Mouse (Mus musculus) bone marrow macrophage, adult 2 months (primary cell): ENCODE data around the gene Rad51c. TPM values are rescaled to one million over a fixed set of nuclear protein-coding genes. Genes with fewer than 3 reads are reported as not detected.

Experiments used
- H3K27ac ChIP-seq: 2 replicates; pipeline ENCODE4 v1.5.1; 2012; ENCODE audit warnings: low read depth, low read length; ENCODE audit not compliant: insufficient read depth
- H3K4me1 ChIP-seq: 2 replicates; pipeline ENCODE4 v1.6.1; 2012; ENCODE audit warnings: low read length; ENCODE audit not compliant: control insufficient read depth, insufficient read depth
- H3K4me3 ChIP-seq: 2 replicates; pipeline ENCODE4 v1.5.1; 2012; ENCODE audit warnings: mild to moderate bottlenecking, low read length, moderate library complexity; ENCODE audit not compliant: insufficient read depth
- CTCF ChIP-seq: IDR thresholded peaks from 2 replicates; pipeline ENCODE4 v1.5.1; 2012; ENCODE audit warnings: low read depth, mild to moderate bottlenecking, low read length, moderate library complexity
- POLR2A ChIP-seq: IDR thresholded peaks from 2 replicates; pipeline ENCODE4 v1.6.1; 2012; ENCODE audit warnings: mild to moderate bottlenecking, low read depth, low read length, borderline replicate concordance
- polyA plus RNA-seq: library from polyadenylated mRNA; stranded (reverse); fragments of >200 nt; gene quantifications from 2 replicates; pipeline ENCODE4 v1.2.4, GENCODE M21; 2012; ENCODE audit not compliant: missing spikeins, insufficient read depth, insufficient read length

The Rad51c gene
- polyA plus RNA-seq, 1 experiment, result 3.4 TPM

DNA sequence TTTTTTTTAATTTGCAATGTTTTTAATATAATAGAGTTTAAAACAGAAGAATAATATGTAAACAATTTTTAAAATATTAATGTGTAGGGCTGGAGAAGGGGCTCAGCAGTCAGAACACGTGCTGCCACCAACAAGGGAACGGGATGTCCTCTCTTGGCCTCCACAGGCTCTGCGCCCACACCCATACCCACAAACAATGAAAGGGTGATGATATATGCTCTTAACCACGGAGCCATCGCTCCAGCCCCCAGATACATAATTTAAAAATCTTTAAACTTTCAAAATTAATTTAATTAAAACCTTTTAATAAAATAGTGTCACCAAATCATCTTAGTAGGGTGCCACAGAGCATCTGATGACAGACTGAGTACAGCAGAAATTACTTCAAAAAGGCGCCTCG lies 37.7 kb downstream of the Rad51c start:
- Histone ChIP-seq H3K4me3 (no peak overlapping the region), H3K27ac (no peak overlapping the region), H3K4me1 (peaks cover 10% of the 10 kb centered on the region)
- no peak for TF ChIP-seq POLR2A

DNA sequence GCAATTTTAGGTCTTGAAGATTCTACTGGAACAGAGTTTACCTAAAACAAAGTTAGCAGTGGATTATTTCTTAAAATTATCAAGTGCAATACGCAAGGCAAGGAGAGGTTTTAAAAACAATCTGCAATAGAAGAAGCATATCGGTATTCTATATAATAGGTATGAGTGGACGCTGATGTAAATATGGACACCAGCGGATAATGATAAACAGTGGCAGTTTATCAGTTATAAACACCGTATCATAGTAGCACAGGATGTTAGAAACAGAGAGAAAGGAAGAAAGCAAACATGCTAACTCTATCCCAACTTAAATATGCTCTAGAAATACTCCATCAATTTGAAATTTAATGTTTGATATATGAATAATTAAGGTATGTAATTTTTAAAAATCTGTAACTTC lies 39.6 kb downstream of the Rad51c start:
- TF ChIP-seq CTCF (no peak), POLR2A (no peak)
- peaks cover 10% of the 10 kb centered on the region for H3K4me1 ChIP-seq
- no peak overlapping the region for H3K27ac ChIP-seq

GRCm38 (mm10) chr11:87359262-87359612 lies 45.5 kb downstream of the Rad51c start:
- Histone ChIP-seq H3K4me1 (peaks cover 2% of the 10 kb centered on the region), H3K4me3 (peak overlapping the region; percentile 92), H3K27ac (no peak overlapping the region)
- TF ChIP-seq POLR2A, result no peak
- no peak for TF ChIP-seq CTCF

More for the DNA sequence above, 39.6 kb downstream of the Rad51c start:
- no peak overlapping the region for H3K4me3 ChIP-seq

GRCm38 (mm10) chr11:87358331-87359261 lies 46.2 kb downstream of the Rad51c start, which contains the start of gene Ppm1e:
Gene Ppm1e (minus strand): TSS chr11:87359023.
- peaks cover 2% of the 10 kb centered on the region for H3K4me1 ChIP-seq
- no peak within 1 kb of the TSS for H3K27ac ChIP-seq
- TF ChIP-seq POLR2A (no peak), CTCF (no peak)

GRCm38 (mm10) chr11:87357317-87358300 lies 47.1 kb downstream of the Rad51c start:
- Histone ChIP-seq H3K27ac (no peak overlapping the region), H3K4me1 (peaks cover 2% of the 10 kb centered on the region), H3K4me3 (peak overlapping the region; percentile 92)
- TF ChIP-seq CTCF, result no peak
- no peak for TF ChIP-seq POLR2A

More at GRCm38 (mm10) chr11:87358331-87359261, 46.2 kb downstream of the Rad51c start, which contains the start of gene Ppm1e:
- H3K4me3 ChIP-seq, result peak within 1 kb of the TSS; percentile 92

DNA sequence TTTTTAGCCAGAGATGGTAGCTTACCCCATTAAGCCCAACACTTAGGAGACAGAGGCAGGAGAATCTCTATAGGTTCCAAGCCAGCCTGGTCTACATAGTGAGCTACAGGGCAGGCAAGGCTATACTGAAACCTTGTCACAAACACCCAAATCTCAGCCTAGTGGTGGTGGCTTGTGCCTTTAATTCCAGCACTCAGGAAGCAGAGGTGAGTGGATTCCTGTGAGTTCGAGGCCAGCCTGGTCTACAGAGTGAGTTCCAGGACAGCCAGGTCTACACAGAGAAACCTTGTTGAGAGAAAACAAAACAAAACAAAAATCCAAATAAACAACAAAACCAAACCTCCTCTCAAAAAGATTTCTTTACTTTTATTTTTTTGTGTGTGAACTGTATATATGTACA lies 49.9 kb downstream of the Rad51c start:
- Histone ChIP-seq H3K27ac (no peak overlapping the region), H3K4me3 (no peak overlapping the region), H3K4me1 (peaks cover 2% of the 10 kb centered on the region)
- TF ChIP-seq CTCF (no peak), POLR2A (no peak)

GRCm38 (mm10) chr11:87353646-87354170 lies 51.0 kb downstream of the Rad51c start:
- Histone ChIP-seq H3K4me1 (peaks cover 2% of the 10 kb centered on the region), H3K4me3 (no peak overlapping the region), H3K27ac (no peak overlapping the region)
- TF ChIP-seq CTCF, result no peak
- no peak for TF ChIP-seq POLR2A

Other genes with a start within 250 kb of the Rad51c start
- gene Ppm1e, start 45.9 kb downstream of the Rad51c start, polyA plus RNA-seq, result 0.15 TPM in 1 of 2 replicates, not detected in the other
- gene Tex14, start 111 bp upstream of the Rad51c start, polyA plus RNA-seq, result not detected in 2 replicates
- not detected in 2 replicates for gene Gm11492, start 161.7 kb upstream of the Rad51c start, polyA plus RNA-seq
- gene Sept4, start 163.9 kb upstream of the Rad51c start, polyA plus RNA-seq, result not detected in 2 replicates
- gene Mtmr4, start 187.2 kb upstream of the Rad51c start, polyA plus RNA-seq, result 11.0 and 16.3 TPM in 2 replicates
- not detected in 2 replicates for gene Hsf5, start 212.2 kb upstream of the Rad51c start, polyA plus RNA-seq